Mouse (Mus musculus) B cell, adult 2 months (primary cell): ENCODE measurements around the gene Tmem240.
A peak's percentile ranks its signal among the peaks of the same experiment; 100 is the strongest.
"Not testable (repeated sequence)": the region's sequence is repeated elsewhere in the genome, so short reads cannot be mapped to it uniquely, and the experiment has no call there.

Experiments
- DNase-seq, 2 experiments: peaks; one replicate each; pipeline ENCODE4 v3.0.0; 2022

The Tmem240 gene

DNA sequence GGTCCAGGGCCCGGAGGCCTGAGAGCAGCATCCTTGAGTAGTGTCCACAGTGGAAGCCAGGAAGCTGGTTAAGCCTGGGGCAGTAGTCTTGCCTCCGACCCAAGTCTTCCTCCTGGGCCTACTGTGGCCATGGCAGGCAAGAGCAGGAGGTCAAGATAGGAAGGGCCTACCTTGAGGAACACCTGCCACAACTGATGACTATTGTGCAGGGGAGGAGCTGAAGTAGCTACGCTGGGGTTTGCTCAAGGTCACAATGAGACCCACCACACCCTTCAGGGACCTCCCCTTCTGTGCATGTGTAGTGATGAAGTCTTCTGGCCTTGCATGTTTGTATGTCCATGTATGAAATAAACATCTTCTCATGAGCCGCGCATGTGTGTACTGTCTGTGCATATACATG is 1.2 kb downstream of the Tmem240 start:
- peak; percentile 10 to 11 for DNase-seq

DNA sequence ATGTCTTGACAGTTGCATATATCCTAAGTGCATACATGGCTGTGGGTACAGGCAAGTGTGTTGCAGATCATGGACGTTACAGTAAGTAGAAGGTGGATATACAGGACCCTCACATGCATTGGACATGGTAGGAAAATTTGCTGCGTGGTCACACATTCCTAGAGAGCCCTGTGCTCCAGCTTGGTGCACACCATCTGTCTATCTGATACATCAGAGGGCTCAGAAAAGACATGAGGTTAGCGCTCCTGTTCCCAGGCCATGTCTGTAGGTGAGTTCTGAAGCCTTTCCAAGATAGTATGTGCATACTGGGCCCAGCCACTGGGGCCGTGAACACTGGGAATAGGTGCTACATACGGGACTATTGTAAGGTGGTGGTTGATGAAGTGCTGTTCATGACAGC is 1.8 kb downstream of the Tmem240 start:
- DNase-seq = no peak

- no peak for DNase-seq
These were observed 3.7 kb downstream of the Tmem240 start for GRCm38 (mm10) chr4:155738262-155738661.

GRCm38 (mm10) chr4:155739152-155739551 is 4.6 kb downstream of the Tmem240 start:
- DNase-seq = no peak

DNA sequence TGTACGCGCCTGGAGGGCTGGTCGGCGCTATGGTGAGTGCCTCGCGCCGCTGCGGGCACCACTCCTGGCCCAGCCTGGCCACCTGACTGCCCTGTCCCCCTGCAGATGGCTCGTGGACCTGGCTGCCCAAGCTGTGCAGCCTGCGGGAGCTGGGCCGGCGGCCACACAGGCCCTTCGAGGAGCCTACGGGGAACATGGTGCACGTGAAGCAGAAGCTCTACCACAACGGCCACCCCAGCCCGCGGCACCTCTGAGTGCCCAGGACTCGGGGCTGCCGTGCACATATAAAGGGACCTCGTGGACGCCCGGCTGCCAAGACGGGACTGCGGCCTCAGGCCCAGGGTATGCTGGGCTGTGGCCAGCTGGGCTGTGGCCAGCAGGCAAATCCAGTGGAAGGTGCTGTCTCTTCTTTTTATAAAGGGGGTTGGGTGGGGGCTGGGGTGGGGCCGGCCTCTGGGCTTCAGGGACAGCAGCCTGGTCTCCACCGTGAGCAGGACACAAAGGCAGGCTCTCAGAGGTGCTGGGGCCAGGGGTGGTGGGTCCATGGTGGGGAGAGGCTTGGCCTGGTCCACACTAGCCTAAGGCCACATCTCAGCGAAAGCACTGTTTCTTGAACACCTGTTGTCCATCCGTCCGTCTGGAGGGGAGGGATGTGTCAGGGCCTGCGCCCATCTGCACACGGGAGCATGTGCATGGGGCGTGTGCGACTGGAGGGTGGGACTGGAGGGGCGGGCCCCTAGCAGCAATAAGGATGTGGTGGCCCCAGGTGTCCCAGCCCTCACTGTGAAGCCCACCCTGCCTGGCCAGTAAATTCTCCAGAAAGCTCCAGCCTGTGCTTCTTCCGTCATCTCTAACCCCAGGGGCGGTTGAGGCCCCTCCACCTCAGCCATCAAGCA is 5.4 kb downstream of the Tmem240 start:
- no peak for DNase-seq

DNA sequence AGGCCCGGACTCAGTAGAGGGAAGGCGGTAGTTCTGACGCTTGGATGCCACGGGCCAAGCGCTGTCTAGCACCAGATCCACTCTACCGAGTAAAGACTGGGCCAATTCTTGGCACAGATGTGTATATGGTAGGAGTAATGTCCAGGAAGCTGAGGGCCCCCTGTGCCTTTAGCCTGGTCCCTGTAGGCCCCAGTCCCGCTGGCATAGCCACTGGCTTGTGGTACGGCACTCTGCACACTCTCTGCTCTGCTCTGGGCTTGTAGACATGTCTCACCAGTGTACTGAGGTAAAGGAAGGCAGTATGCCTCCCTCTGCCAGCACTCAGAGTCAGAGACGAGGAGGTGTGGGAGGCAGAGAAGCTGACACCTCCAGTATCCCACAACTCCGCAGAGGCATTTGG is 6.1 kb downstream of the Tmem240 start:
- not testable (repeated sequence) for DNase-seq

- DNase-seq = no peak
These were observed 8.1 kb downstream of the Tmem240 start for GRCm38 (mm10) chr4:155742684-155743083.

DNA sequence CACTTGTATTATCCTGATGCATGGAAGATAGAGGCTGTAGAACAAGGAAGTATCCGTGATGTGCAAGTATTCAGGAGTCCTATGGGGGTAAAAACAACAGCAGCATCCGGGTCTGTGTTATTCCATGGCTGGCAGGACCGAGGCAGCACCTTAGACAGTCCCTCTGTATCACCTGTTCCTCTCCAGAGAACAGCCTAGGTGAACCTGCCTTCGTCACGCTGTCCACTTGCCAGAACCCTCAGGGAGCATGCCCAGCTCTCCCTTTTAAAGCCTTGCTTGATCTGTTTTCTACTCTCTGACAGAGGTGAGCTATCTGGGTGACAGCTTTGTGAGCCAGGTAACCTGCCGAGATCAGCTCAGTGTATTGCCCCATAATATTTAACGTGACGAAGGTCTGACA is 9.9 kb downstream of the Tmem240 start:
- DNase-seq = no peak

DNA sequence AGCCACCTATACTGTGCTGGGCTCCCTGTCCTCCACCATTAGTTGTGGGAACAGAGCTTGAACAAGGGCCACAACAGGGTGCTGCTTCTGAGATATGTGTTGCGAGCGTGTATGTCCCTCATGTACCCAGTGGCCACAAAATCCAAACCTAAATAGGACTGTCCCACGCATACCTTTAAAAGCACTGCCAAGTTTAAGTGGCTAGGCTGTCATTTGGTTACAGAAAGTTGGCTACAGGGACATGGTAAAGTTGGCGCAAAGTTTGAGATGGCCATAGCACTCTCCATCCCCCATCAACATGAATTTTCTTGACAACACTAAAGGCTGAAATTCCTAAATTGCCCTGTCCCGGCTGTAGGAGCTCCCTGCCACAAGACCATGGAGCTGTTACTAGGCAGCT is 10.5 kb downstream of the Tmem240 start:
- no peak for DNase-seq

DNA sequence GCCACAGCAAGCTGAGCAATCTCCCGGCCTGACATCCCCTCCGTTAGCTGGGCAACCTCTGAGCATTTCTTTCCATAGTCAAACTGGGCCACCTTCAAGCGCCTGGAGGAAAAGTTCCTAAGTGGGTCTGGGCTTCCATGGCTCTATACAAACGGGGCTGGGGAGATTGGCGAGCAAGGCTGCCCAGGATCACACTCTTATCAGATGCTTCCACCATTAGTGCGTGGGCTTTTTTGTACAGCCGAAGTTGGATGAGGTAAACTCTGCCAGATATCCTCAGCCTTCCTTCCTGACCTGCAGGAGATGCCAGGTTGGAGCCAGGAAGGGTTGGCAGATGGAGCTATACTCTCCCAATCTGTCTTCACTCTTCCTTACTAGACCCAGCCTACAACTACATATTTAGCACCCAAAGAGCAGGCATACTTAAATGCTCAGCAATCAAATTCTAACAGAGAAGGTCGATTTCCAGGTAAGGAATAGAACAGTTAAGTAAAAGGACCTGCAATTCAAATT is 11.5 kb downstream of the Tmem240 start:
- DNase-seq = no peak

- no peak for DNase-seq
These were observed 12.2 kb downstream of the Tmem240 start for GRCm38 (mm10) chr4:155746575-155747490.

DNA sequence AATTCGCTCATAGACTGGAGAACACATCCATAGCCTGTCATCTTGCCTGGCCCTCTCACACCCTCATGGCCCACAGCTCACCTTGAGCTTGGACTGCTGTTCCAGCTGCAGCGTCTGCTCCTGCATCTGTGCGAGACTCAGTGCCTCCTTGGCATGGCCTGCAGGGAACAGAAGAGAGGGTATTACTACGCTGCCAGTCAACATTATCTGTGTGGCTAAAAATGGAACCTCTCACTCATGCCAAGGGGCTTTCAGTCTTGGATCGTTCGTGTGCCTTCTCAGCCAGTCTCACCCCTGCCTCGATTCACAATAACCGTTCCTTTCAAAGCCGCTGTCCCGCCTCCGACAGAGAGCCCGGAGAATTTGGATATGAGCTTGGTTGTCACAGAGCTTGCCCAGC is 22.4 kb downstream of the Tmem240 start:
- DNase-seq = no peak

GRCm38 (mm10) chr4:155759862-155760612 is 25.4 kb downstream of the Tmem240 start:
- DNase-seq = peak; percentile 58 to 62

DNA sequence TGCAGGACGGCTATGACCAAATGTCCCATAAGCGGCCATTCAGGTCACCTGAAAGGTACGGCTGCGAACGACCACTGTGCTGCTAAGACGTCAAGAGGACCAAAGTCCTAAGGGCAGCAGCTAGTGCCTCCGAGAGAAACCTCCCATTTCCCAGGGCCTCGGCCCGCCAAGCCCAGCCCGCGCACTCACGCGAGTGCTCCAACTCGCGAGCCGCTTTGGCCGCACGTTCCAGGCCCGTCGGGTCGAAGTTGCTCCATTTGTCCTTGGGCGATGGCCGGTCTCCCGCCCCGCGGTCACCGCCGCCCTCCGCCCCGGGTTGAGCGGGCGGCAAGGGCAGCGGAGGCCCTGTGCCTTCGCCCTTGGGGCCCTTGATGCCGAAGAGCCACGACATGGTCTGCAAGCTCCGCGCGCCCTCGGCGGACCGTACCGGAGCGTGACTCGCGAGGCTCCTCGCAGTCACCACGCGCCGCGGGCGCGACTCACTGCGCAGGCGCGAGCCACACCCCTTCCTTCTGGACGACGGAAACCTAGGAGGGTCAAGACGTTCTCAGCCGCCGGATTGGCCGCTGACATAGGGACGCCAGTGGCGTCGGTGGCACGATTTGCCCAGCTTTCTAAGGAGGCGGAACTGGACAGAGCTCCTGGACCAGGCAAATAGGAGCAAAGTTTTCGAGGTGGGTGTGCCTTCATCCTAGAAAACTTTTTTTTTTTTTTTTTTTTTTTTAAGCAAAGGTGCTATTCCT is 26.2 kb downstream of the Tmem240 start, which contains the start of gene Atad3a:
Atad3a (minus strand) TSS at position 481 of the 743 bp plus-strand sequence.
- DNase-seq = peak; percentile 95

- no peak for DNase-seq
These were observed 26.9 kb downstream of the Tmem240 start for GRCm38 (mm10) chr4:155761356-155762099.

DNA sequence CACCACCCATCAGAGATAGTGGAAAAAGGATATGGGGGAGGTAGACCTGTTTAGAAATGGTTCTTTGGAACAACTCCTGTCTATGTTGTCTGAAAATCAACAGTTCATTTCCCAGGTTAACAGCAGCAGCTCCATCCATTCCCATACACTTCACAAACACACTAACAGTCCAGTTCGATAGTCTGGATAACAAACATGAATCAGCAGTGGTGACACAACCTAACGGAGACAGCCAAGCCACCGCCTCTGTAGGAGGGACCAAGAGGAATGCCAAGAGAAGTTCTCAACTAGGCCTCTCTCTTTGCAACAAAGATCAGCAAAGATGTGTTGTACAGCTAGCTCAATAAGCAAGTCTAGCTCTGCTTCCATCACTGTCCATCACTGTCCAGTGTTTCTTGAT is 27.8 kb downstream of the Tmem240 start:
- no peak for DNase-seq

GRCm38 (mm10) chr4:155769496-155769879 is 34.9 kb downstream of the Tmem240 start:
- DNase-seq = no peak

- peak; percentile 89 to 92 for DNase-seq
These were observed 35.4 kb downstream of the Tmem240 start for GRCm38 (mm10) chr4:155769880-155770512.

- no peak for DNase-seq
These were observed 36.0 kb downstream of the Tmem240 start for GRCm38 (mm10) chr4:155770626-155771025.

DNA sequence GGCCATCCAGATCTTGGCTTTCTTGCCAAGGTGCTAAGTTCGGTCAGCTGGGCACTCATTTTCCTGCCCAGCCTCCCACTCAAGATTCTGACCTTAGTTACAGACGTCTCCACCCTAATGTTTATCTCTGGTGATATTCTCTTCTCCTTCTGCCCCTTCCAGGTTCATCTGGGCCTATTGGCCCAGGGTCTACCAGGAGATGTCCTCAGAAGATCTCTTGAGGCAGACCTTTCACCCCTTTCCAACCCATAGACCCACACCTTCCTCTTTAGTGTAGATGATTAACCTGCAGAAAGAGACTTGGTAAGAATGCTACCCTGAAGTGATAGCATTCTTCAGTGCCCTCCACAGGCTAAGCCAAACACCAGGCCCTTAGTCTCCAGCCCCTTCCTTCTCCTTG is 37.1 kb downstream of the Tmem240 start:
- DNase-seq = no peak

DNA sequence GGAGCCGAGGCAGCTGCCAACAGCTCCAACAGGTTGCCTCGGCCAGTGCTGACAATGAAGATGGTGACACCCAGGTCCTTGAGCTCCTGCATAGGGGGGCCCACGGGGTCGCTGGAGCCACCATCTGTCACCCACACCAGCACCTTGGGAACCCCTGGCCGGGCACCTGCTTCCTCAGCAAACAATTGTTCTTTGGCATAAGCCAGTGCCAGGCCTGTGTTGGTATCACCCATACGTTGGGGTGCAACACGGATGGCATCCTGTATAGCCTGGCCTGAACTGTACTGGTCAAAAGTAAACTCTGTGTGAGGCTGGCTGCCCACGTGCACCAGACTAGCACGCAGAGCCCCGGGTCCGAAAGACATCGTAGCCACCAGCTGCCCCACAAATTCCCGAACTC is 38.2 kb downstream of the Tmem240 start:
- no peak for DNase-seq
